Mouse (Mus musculus) myocyte (in vitro differentiated cells): Measurements from ENCODE around the gene Emd. TPM values are rescaled to one million over a fixed set of nuclear protein-coding genes. Genes with fewer than 3 reads are reported as not detected.

Source experiments
- H3K27me3 ChIP-seq: one replicate; pipeline ENCODE4 v1.6.1; 2011; ENCODE audit not compliant: control insufficient read depth, insufficient read depth, insufficient read length
- H3K36me3 ChIP-seq: one replicate; pipeline ENCODE4 v1.6.1; 2011; ENCODE audit not compliant: control insufficient read depth, insufficient read depth
- H3K4me2 ChIP-seq: one replicate; pipeline ENCODE4 v1.6.1; 2011; ENCODE audit warnings: low read depth, control low read depth
- H3K4me3 ChIP-seq: one replicate; pipeline ENCODE4 v1.5.1; 2011; ENCODE audit warnings: mild to moderate bottlenecking, control low read depth, moderate library complexity
- H3K79me2 ChIP-seq: one replicate; pipeline ENCODE4 v1.6.1; 2011; ENCODE audit not compliant: control insufficient read depth, insufficient read depth
- H3ac ChIP-seq: one replicate; pipeline ENCODE4 v1.6.1; 2011; ENCODE audit not compliant: control insufficient read depth, insufficient read length
- CEBPB ChIP-seq: IDR thresholded peaks from 2 replicates; pipeline ENCODE4 v1.6.1; 2011; ENCODE audit warnings: mild to moderate bottlenecking, moderate library complexity; ENCODE audit not compliant: poor library complexity, insufficient read depth, severe bottlenecking
- E2F4 ChIP-seq: IDR thresholded peaks from one replicate; pipeline ENCODE4 v1.6.1; 2011; ENCODE audit warnings: mild to moderate bottlenecking, control low read depth, moderate library complexity; ENCODE audit not compliant: insufficient read depth
- MAX ChIP-seq: IDR thresholded peaks from one replicate; pipeline ENCODE4 v1.6.1; 2011; ENCODE audit warnings: low read depth, mild to moderate bottlenecking, control low read depth
- MYOD1 ChIP-seq, 3 experiments: IDR thresholded peaks; one replicate each; pipeline ENCODE4 v1.6.1; 2011; ENCODE audit warnings: control low read depth in 2 of 3, low read depth in 2 of 3, mild to moderate bottlenecking in 2 of 3, moderate library complexity in 1 of 3; ENCODE audit not compliant: insufficient read length in 2 of 3, control insufficient read depth in 1 of 3
- MYOG ChIP-seq, 3 experiments: IDR thresholded peaks; one replicate each; pipeline ENCODE4 v1.6.1; 2011; ENCODE audit warnings: control low read depth in 2 of 3, low read depth in 2 of 3, mild to moderate bottlenecking in 2 of 3; ENCODE audit not compliant: insufficient read length in 2 of 3, control insufficient read depth in 1 of 3, insufficient read depth in 1 of 3
- POLR2A ChIP-seq: IDR thresholded peaks from one replicate; pipeline ENCODE4 v1.6.1; 2011; ENCODE audit warnings: low read depth, mild to moderate bottlenecking, control low read depth, moderate library complexity; ENCODE audit not compliant: insufficient read length
- POLR2AphosphoS2 ChIP-seq: IDR thresholded peaks from one replicate; pipeline ENCODE4 v1.6.1; 2011; ENCODE audit warnings: low read depth, control low read depth; ENCODE audit not compliant: insufficient read length
- REST ChIP-seq: IDR thresholded peaks from one replicate; pipeline ENCODE4 v1.6.1; 2011; ENCODE audit warnings: mild to moderate bottlenecking, control low read depth, moderate library complexity; ENCODE audit not compliant: insufficient read depth, insufficient read length
- SRF ChIP-seq: IDR thresholded peaks from one replicate; pipeline ENCODE4 v1.6.1; 2011; ENCODE audit warnings: low read depth; ENCODE audit not compliant: control insufficient read depth, insufficient read length
- TCF12 ChIP-seq: IDR thresholded peaks from one replicate; pipeline ENCODE4 v1.6.1; 2011; ENCODE audit warnings: mild to moderate bottlenecking, control low read depth; ENCODE audit not compliant: poor library complexity, insufficient read depth, severe bottlenecking
- TCF3 ChIP-seq: IDR thresholded peaks from one replicate; pipeline ENCODE4 v1.6.1; 2011; ENCODE audit warnings: low read depth, control low read depth; ENCODE audit not compliant: insufficient read length
- USF1 ChIP-seq: IDR thresholded peaks from one replicate; pipeline ENCODE4 v1.6.1; 2011; ENCODE audit warnings: low read depth, mild to moderate bottlenecking, control low read depth, moderate library complexity
- polyA plus RNA-seq: library from polyadenylated mRNA; unstranded; fragments of >200 nt; fragmentation: generic; extraction: Trizol; gene quantifications from one replicate; pipeline ENCODE4 v1.2.1, GENCODE M21; 2012; ENCODE audit warnings: missing spikeins

The Emd gene
- polyA plus RNA-seq, 1 experiment, result 67.1 TPM

DNA sequence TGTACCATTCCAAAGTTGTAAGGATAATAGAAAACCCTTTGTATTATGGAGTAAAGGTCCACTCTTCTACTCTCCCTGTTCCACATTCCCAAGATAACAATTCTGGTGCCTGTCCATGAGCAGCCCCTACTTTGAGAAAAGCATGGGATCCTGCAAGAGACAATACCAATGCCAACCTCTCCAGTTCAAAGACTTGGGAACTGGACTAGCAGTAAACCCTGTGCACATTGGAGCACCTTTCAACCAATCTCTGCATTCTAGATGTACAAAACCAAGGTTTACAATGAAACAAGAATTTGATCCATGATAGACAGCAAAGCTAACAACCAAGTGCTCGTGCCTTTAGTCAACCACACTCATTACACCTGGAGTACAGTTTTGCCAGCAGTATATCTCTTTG is 9.4 kb upstream of the Emd start:
- peaks cover 62% of the 10 kb centered on the region for H3K79me2 ChIP-seq
- H3K27me3 ChIP-seq, result no peaks in the 10 kb centered on the region
- TF ChIP-seq SRF (no peak), E2F4 (no peak), TCF12 (no peak), TCF3 (no peak), MAX (no peak), REST (no peak), POLR2AphosphoS2 (no peak), MYOD1 (IDR thresholded peaks at IDR 0.05; ENCODE audit: control insufficient read depth in 1 of 3, insufficient read length in 2 of 3, low read depth in 2 of 3) (no peak), USF1 (no peak), CEBPB (no peak), POLR2A (no peak), MYOG (IDR thresholded peaks at IDR 0.05; ENCODE audit: control insufficient read depth in 1 of 3, insufficient read depth in 1 of 3, insufficient read length in 2 of 3, low read depth in 2 of 3) (no peak)
- peak overlapping the region; percentile 55 for H3K4me2 ChIP-seq
- H3ac ChIP-seq, result peak overlapping the region; percentile 45
- H3K36me3 ChIP-seq, result peaks cover 21% of the 10 kb centered on the region
- peak overlapping the region; percentile 96 for H3K4me3 ChIP-seq

DNA sequence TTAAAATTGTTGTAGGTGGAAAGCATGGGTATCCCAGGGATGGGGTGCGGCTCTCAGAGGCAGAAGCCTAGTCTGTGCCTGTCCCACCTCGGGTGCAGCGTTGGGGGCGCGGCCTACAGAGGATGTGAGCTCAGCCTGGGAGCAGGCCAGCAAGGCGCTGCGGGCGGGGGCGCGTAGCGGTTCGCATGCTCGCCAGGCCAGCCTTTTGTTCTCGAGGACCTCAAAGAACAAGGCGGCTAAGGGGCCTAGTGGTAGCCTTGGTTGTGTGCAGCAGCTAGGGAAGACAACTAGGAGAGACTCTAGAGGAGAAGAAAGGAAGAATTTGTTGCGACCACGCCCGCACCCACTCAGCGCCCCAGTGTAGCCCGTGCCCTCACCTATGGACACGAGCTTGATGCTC is 8.8 kb upstream of the Emd start:
- Histone ChIP-seq H3K4me3 (peak overlapping the region; percentile 96), H3K79me2 (peaks cover 60% of the 10 kb centered on the region), H3K4me2 (peak overlapping the region; percentile 55), H3ac (peak overlapping the region; percentile 45), H3K36me3 (peaks cover 20% of the 10 kb centered on the region), H3K27me3 (no peaks in the 10 kb centered on the region)
- TF ChIP-seq TCF12 (no peak), TCF3 (no peak), POLR2A (peak; percentile 72), MAX (no peak), MYOD1 (IDR thresholded peaks at IDR 0.05; ENCODE audit: control insufficient read depth in 1 of 3, insufficient read length in 2 of 3, low read depth in 2 of 3) (no peak), REST (no peak), E2F4 (no peak), USF1 (no peak), SRF (no peak), POLR2AphosphoS2 (peak; percentile 85), CEBPB (no peak), MYOG (IDR thresholded peaks at IDR 0.05; ENCODE audit: control insufficient read depth in 1 of 3, insufficient read depth in 1 of 3, insufficient read length in 2 of 3, low read depth in 2 of 3) (peak in 1 of 3 experiments; percentile 8)

DNA sequence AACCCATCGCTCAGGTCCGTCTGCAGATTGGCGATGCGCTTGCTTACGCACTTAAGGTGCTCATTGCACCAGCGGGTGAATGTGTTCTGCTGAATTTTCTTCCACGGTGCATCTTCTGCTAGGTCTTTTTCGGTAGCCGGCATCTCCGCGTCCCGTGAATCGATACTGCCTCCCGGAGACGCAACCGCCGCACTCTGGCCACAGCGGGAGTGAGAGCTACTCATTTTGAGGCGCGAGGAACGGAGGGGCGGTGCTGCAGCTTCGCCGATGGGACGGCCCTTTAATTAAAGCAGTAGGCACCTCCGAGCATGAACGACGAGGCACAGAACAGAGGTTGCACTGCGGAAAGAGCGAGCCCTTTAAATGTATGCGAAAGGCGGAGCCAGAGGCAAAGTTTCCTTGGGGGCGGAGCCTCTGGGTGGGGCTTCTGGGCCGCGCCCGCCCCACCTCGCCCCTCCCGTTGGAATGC is 8.2 kb upstream of the Emd start:
- H3ac ChIP-seq, result peak overlapping the region; percentile 45
- H3K4me3 ChIP-seq, result peak overlapping the region; percentile 96
- peaks cover 56% of the 10 kb centered on the region for H3K79me2 ChIP-seq
- no peak for TF ChIP-seq USF1
- TF ChIP-seq POLR2AphosphoS2, result peak; percentile 97
- TF ChIP-seq POLR2A, result peak; percentile 95
- TF ChIP-seq SRF, result peak; percentile 22
- TF ChIP-seq CEBPB, result no peak
- TF ChIP-seq REST, result peak; percentile 36
- H3K36me3 ChIP-seq, result peaks cover 15% of the 10 kb centered on the region
- peak overlapping the region; percentile 36 for H3K4me2 ChIP-seq
- no peaks in the 10 kb centered on the region for H3K27me3 ChIP-seq

DNA sequence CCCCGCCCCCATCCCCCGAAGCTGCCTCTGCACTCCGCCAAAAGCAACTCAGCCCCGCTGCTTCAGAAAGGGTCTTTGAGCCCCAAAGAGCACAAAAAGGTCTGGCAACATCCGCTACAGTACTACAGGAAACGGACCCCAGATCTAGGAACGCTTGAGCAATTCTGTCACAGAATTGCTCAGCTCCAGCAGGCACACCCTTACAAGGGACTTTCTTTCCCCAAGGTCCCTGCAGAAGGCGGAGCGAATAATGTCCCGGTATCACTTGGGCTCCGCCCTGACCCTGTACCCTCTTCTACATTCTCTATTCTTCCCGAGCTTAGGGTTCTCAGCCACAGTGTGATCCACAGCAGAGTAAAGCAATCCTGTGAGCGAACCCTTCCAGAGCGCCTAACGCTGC is 7.8 kb upstream of the Emd start:
- peak overlapping the region; percentile 96 for H3K4me3 ChIP-seq
- peak overlapping the region; percentile 45 for H3ac ChIP-seq
- H3K4me2 ChIP-seq, result peak overlapping the region; percentile 90
- TF ChIP-seq CEBPB, result peak; percentile 81
- no peak for TF ChIP-seq USF1
- no peaks in the 10 kb centered on the region for H3K27me3 ChIP-seq
- H3K36me3 ChIP-seq, result peaks cover 11% of the 10 kb centered on the region
- peaks cover 51% of the 10 kb centered on the region for H3K79me2 ChIP-seq

DNA sequence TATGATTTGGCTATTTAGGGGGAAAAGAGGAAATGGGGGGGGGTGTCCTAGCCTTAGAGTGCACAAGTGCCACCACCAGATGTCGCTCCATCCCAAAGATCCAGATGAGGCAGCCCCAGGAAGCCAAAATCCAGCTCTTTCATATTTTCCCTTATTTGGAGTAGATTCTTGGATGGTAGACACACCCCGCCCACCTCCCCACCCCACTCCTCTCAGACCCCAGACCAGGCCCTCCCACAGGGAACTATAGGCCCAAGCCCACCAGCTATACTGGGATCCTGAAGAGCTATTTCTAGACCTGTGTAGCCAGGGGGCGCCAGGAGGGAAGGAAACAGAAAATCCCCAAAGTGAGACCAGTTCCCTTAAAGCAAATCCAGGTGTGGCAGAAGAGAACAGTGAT is 5.8 kb upstream of the Emd start:
- no peaks in the 10 kb centered on the region for H3K36me3 ChIP-seq
- TF ChIP-seq SRF, result peak; percentile 66
- TF ChIP-seq MYOG (IDR thresholded peaks at IDR 0.05; ENCODE audit: control insufficient read depth in 1 of 3, insufficient read depth in 1 of 3, insufficient read length in 2 of 3, low read depth in 2 of 3), result no peak
- TF ChIP-seq TCF12, result no peak
- H3ac ChIP-seq, result no peak overlapping the region
- H3K27me3 ChIP-seq, result no peaks in the 10 kb centered on the region
- H3K79me2 ChIP-seq, result peaks cover 32% of the 10 kb centered on the region
- peak overlapping the region; percentile 90 for H3K4me2 ChIP-seq
- H3K4me3 ChIP-seq, result peak overlapping the region; percentile 96
